14 mouse cellular contexts compared by ENCODE assay signal in the genomic region with DNA sequence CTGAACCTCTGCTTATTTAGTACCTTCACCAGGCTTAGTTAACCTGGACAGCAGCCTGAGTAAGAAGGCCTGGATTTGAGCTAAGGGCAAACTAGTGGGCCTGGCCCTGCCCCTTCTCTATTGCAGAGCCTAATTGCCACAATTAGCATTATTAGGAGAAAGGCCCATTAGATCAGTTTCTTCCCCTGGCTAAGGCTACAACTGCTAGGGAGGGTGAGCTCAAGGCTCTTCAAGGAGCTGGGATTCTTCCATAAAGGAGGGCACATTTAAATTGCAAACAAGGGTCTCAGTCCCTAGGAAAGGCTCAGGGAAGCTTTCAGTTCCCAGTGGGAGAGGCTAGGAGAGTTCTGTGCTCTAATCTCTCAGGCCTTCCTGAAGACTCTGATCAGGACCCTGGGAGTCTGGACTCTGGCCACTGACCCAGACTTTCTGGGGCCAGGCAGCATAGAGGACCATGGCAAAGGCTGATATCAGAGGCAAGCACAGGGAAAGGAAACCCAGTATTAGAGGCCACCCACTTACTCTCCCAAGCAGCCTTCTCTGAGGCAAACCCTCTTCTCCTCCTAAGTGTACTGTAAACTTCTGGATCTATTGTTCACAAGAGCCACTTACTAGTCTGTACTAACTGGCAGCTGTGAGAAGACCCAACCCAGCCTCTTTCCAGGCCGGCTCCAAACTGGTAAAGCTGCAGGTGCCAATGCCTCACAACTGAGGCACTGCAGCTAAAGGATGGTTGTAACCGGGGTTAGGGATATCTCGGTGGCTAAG.
DNase-seq lines count a peak whose midpoint lies in the region; ATAC-seq lines count a peak whose summit lies in the region.
"Had no signal": no experiment of that assay in that cellular context is flagged by ENCODE, and none has a peak within 500 bp of the region (broad histone marks: within the 10 kb centered on the region; RNA-seq: fewer than 3 reads in every experiment).

No protein-coding gene starts in this region.

- H3K36me3 ChIP-seq in heart, embryonic 13.5 days, result peaks cover 11% of the 10 kb centered on the region
- H3K36me3 ChIP-seq in lung, embryonic 15.5 days, result no peaks in the 10 kb centered on the region
- H3K36me3 ChIP-seq in forebrain, embryonic 14.5 days (ENCODE audit: control insufficient read depth, insufficient read depth, low read length), result no peaks in the 10 kb centered on the region
- H3K36me3 ChIP-seq: limb, embryonic 15.5 days had no signal

- H3K4me3 ChIP-seq in heart, embryonic 13.5 days, result no peak overlapping the region
- no peak overlapping the region for H3K4me3 ChIP-seq in lung, embryonic 15.5 days
- no peak overlapping the region for H3K4me3 ChIP-seq in forebrain, embryonic 14.5 days (ENCODE audit: low read depth, low read length)
- H3K4me3 ChIP-seq: limb, embryonic 15.5 days; myocyte had no signal

- peak overlapping the region; percentile 58 for H3K9ac ChIP-seq in heart, embryonic 13.5 days
- peak overlapping the region; percentile 14; the same call in 1 of the 2 replicates for H3K9ac ChIP-seq in lung, embryonic 15.5 days
- no peak overlapping the region for H3K9ac ChIP-seq in forebrain, embryonic 14.5 days (ENCODE audit: low read length)
- H3K9ac ChIP-seq: limb, embryonic 15.5 days had no signal

- WGBS in heart, embryonic 13.5 days, result 45% methylated on average over 3 of the region's 3 CpGs
- WGBS in lung, embryonic 15.5 days, result 42% methylated on average over 3 of the region's 3 CpGs
- 59% methylated on average over 3 of the region's 3 CpGs for WGBS in forebrain, embryonic 14.5 days

- DNase-seq in heart, adult 8-10 months (ENCODE audit: low spot score), result no peak
- no peak for DNase-seq in lung, postnatal 14 days
- DNase-seq in forebrain, embryonic 14.5 days (ENCODE audit: low spot score), result peak; percentile 67
- peak; percentile 69 for DNase-seq in lung, postnatal 25 days (ENCODE audit: low spot score)
- no peak for DNase-seq in urinary bladder, adult 2 months (ENCODE audit: low spot score)
- DNase-seq: cerebellum, postnatal 14 days; right cerebral cortex, adult 18-20 months; thymus, postnatal 4 days had no signal

- no peaks in the 10 kb centered on the region for H3K27me3 ChIP-seq in heart, embryonic 13.5 days (replicated peaks)
- no peaks in the 10 kb centered on the region for H3K27me3 ChIP-seq in lung, embryonic 15.5 days
- H3K27me3 ChIP-seq in forebrain, embryonic 14.5 days (replicated peaks; ENCODE audit: control insufficient read depth, insufficient read depth, low read length), result no peaks in the 10 kb centered on the region
- H3K27me3 ChIP-seq: limb, embryonic 15.5 days had no signal

- peak overlapping the region; percentile 36 for H3K4me2 ChIP-seq in heart, embryonic 13.5 days
- peak overlapping the region; percentile 6; the same call in 1 of the 2 replicates for H3K4me2 ChIP-seq in lung, embryonic 15.5 days
- H3K4me2 ChIP-seq in forebrain, embryonic 14.5 days (ENCODE audit: low read length), result no peak overlapping the region
- H3K4me2 ChIP-seq: limb, embryonic 15.5 days had no signal

- peaks cover 87% of the 10 kb centered on the region for H3K4me1 ChIP-seq in heart, embryonic 13.5 days
- H3K4me1 ChIP-seq in lung, embryonic 15.5 days, result peaks cover 82% of the 10 kb centered on the region
- peaks cover 13% of the 10 kb centered on the region; the same call in 1 of the 2 replicates for H3K4me1 ChIP-seq in forebrain, embryonic 14.5 days (ENCODE audit: control insufficient read depth, insufficient read depth, low read length)

- H3K27ac ChIP-seq in heart, embryonic 13.5 days (replicated peaks), result peak overlapping the region; percentile 59
- peak overlapping the region; percentile 63 for H3K27ac ChIP-seq in lung, embryonic 15.5 days
- H3K27ac ChIP-seq in forebrain, embryonic 14.5 days (ENCODE audit: low read depth, low read length), result no peak overlapping the region
- H3K27ac ChIP-seq: limb, embryonic 15.5 days had no signal

- H3K9me3 ChIP-seq in heart, embryonic 13.5 days, result no peaks in the 10 kb centered on the region
- no peaks in the 10 kb centered on the region for H3K9me3 ChIP-seq in lung, embryonic 15.5 days
- no peaks in the 10 kb centered on the region for H3K9me3 ChIP-seq in forebrain, embryonic 14.5 days (replicated peaks; ENCODE audit: control insufficient read depth, low read length)
- H3K9me3 ChIP-seq: limb, embryonic 15.5 days had no signal

- ATAC-seq in heart, embryonic 13.5 days (ENCODE audit: extremely low read depth, insufficient number of reproducible peaks, low FRiP score, low TSS enrichment), result no peak
- ATAC-seq in lung, embryonic 15.5 days (ENCODE audit: borderline replicate concordance, extremely low read depth, low FRiP score, low TSS enrichment), result peak; percentile 41; the same call in 1 of the 2 replicates
- peak; percentile 29 for ATAC-seq in forebrain, embryonic 14.5 days
- no peak for ATAC-seq in granulocyte monocyte progenitor cell, adult 5-6 weeks (replicated peaks; ENCODE audit: poor library complexity, severe bottlenecking)
- ATAC-seq: hindbrain, embryonic 16.5 days had no signal

Comparison
In these comparisons a context has a peak if more than half of its experiments do, and no peak if none do; other contexts are left out.
1. DNase-seq: peak in forebrain, embryonic 14.5 days (single experiment) and lung, postnatal 25 days (single experiment); none in heart, adult 8-10 months (single experiment), lung, postnatal 14 days (single experiment) and urinary bladder, adult 2 months (single experiment).
2. ATAC-seq: peak in lung, embryonic 15.5 days (single experiment) and forebrain, embryonic 14.5 days (single experiment); none in heart, embryonic 13.5 days (single experiment) and granulocyte monocyte progenitor cell, adult 5-6 weeks (single experiment).